Mouse (Mus musculus) lung, postnatal 0 days (tissue): ENCODE data around the gene 9330182L06Rik. TPM values are rescaled to one million over a fixed set of nuclear protein-coding genes. Genes with fewer than 3 reads are reported as not detected.
A peak's percentile ranks its signal among the peaks of the same experiment; 100 is the strongest.

Experiments used
- ATAC-seq: fragments of 200-750 bp; cut with Nextera tagmentation; 2 replicates; pipeline ENCODE4 v1.8.0; 2017; ENCODE audit warnings: moderate library complexity
- DNase-seq: peaks from one replicate; pipeline ENCODE4 v3.0.0-alpha.2; 2016; ENCODE audit warnings: low spot score
- H3K27ac ChIP-seq: fragments of 300-500 bp; sonication (generic); 2 replicates; pipeline ENCODE4 v1.5.1; 2014; ENCODE audit warnings: antibody characterized with exemption, mild to moderate bottlenecking, low read length, mixed read lengths
- H3K27me3 ChIP-seq: fragments of 300-500 bp; sonication (generic); replicated peaks from 2 replicates; pipeline ENCODE4 v1.6.1; 2014; ENCODE audit warnings: low read length, mixed read lengths; ENCODE audit not compliant: insufficient read depth
- H3K36me3 ChIP-seq: fragments of 300-500 bp; sonication (generic); 2 replicates; pipeline ENCODE4 v1.6.1; 2014; ENCODE audit warnings: low read length, mixed read lengths; ENCODE audit not compliant: insufficient read depth
- H3K4me1 ChIP-seq: fragments of 300-500 bp; sonication (generic); 2 replicates; pipeline ENCODE4 v1.6.1; 2014; ENCODE audit warnings: antibody characterized with exemption, low read depth, low read length, mixed read lengths; ENCODE audit not compliant: insufficient read depth
- H3K4me2 ChIP-seq: fragments of 300-500 bp; sonication (generic); replicated peaks from 2 replicates; pipeline ENCODE4 v1.6.1; 2014; ENCODE audit warnings: low read depth, mild to moderate bottlenecking, low read length, moderate library complexity, mixed read lengths
- H3K4me3 ChIP-seq: fragments of 300-500 bp; sonication (generic); 2 replicates; pipeline ENCODE4 v1.5.1; 2014; ENCODE audit warnings: low read depth, low read length
- H3K9ac ChIP-seq: fragments of 300-500 bp; sonication (generic); replicated peaks from 2 replicates; pipeline ENCODE4 v1.6.1; 2014; ENCODE audit warnings: low read depth, mild to moderate bottlenecking
- H3K9me3 ChIP-seq: fragments of 300-500 bp; sonication (generic); 2 replicates; pipeline ENCODE4 v1.6.1; 2016; ENCODE audit warnings: low read length, mixed read lengths
- CTCF ChIP-seq: IDR thresholded peaks from 2 replicates; pipeline ENCODE4 v1.5.1; 2016; ENCODE audit warnings: antibody characterized with exemption, mild to moderate bottlenecking
- EP300 ChIP-seq: IDR thresholded peaks from 2 replicates; pipeline ENCODE4 v1.6.1; 2016; ENCODE audit warnings: antibody characterized with exemption, mild to moderate bottlenecking, control low read depth
- WGBS: fragments of 180-500 bp; shearing (Covaris S2); extraction: QIAGEN DNeasy Blood & Tissue Kit; methylation state at CpG from one replicate; pipeline ENCODE4 v1.1.7; 2014; 5-methylcytosine and 5-hydroxymethylcytosine counted together
- polyA plus RNA-seq: library from polyadenylated mRNA; unstranded; fragments of >200 nt; fragmentation: Nextera tagmentation; extraction: Ambion mirVana; gene quantifications from 2 replicates; pipeline ENCODE4 v1.2.1, GENCODE M21; 2015

Gene 9330182L06Rik
- polyA plus RNA-seq, 1 experiment from 2014 or later: 7.4 TPM

- no peak for TF ChIP-seq EP300
- Histone ChIP-seq H3K4me3 (no peak overlapping the region), H3K4me1 (no peaks in the 10 kb centered on the region), H3K27ac (no peak overlapping the region), H3K4me2 (no peak overlapping the region), H3K9ac (no peak overlapping the region), H3K36me3 (no peaks in the 10 kb centered on the region), H3K9me3 (no peaks in the 10 kb centered on the region), H3K27me3 (no peaks in the 10 kb centered on the region)
- WGBS: 62% methylated on average over 7 of the region's 7 CpGs
- ATAC-seq (no peak), DNase-seq (peak; percentile 11)
Observed at GRCm38 (mm10) chr5:9389968-9390367, 124.0 kb downstream of the 9330182L06Rik start.

DNA sequence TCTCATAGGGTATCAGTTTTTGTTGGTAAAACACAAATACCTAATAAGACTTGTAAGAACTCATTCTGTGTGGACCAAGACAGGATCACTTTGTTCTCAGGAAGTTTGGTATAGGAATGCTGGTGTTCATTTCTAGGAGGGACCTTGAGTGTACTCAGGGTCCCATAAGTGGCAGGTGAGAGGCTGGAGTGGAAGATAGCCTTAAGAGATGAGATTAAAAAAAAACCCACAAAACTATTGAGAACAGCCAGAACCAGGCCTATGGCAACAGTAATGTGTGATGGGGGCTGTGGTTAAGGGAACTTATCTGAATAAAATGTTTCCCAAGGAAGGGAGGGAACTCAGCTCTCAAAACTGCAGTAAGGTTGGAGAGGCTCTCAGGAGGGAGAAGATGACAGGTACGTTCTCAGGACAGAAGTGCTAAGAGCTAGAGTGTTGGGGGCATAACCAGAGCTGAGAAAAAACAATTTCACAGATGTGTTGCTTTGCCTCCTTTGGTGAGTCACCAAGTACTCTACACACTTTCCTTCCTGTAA lies 126.0 kb downstream of the 9330182L06Rik start:
- Histone ChIP-seq H3K36me3 (no peaks in the 10 kb centered on the region), H3K4me1 (no peaks in the 10 kb centered on the region), H3K27ac (no peak overlapping the region), H3K4me2 (no peak overlapping the region), H3K27me3 (no peaks in the 10 kb centered on the region), H3K4me3 (no peak overlapping the region), H3K9ac (no peak overlapping the region), H3K9me3 (no peaks in the 10 kb centered on the region)
- ATAC-seq (peak; percentile 91), DNase-seq (peak; percentile 65)
- TF ChIP-seq EP300 (peak; percentile 91), CTCF (no peak)
- 23% methylated on average over 1 of the region's 1 CpGs for WGBS

DNA sequence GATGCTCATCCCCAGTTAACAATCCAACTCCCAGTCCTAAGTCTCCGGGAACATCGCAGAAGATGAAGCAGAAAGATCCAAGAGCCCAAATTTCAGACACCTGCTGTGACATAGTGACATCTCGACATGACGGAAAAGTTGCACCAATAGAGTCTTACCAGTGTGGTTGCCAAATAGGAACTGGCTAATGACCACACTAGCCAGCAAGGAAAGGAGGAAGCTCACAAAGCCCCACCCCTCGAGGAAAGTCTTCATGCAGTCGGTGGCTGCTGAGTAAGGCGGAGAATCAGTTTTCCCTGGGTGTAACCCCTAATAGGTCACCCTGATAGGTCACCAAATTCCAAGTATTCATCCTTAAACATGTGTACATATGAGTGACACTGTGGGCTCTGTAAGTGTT lies 151.2 kb downstream of the 9330182L06Rik start:
- DNase-seq: no peak
- Histone ChIP-seq H3K27me3 (no peaks in the 10 kb centered on the region), H3K4me3 (no peak overlapping the region), H3K4me1 (no peaks in the 10 kb centered on the region), H3K9ac (no peak overlapping the region), H3K27ac (no peak overlapping the region), H3K36me3 (no peaks in the 10 kb centered on the region), H3K9me3 (no peaks in the 10 kb centered on the region), H3K4me2 (no peak overlapping the region)
- no peak for TF ChIP-seq CTCF
- no peak for TF ChIP-seq EP300
- WGBS: 81% methylated on average over 7 of the region's 7 CpGs
- no peak for ATAC-seq

DNA sequence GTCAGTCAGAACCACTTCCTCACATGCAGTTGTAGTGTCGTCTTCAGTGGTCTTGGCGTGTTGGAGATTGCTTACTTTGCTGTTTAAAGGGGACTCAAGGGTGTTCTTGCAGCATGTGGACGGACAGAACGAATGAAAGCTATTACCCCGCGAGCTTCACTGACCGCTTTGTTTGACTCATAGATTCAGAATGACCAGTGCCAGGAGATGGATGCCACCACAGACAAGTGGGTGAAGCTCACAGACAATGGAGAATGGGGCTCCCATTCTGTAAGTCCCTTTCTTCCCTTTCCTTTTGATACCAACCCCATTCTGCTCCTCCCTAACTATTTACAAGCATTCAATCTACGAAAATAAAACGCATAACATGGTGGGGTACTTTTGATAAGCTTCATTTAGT lies 151.9 kb downstream of the 9330182L06Rik start:
- no peak for TF ChIP-seq CTCF
- Histone ChIP-seq H3K9ac (no peak overlapping the region), H3K9me3 (no peaks in the 10 kb centered on the region), H3K4me1 (no peaks in the 10 kb centered on the region), H3K27me3 (no peaks in the 10 kb centered on the region), H3K36me3 (no peaks in the 10 kb centered on the region), H3K4me3 (no peak overlapping the region), H3K4me2 (no peak overlapping the region), H3K27ac (no peak overlapping the region)
- DNase-seq (no peak), ATAC-seq (no peak)
- 86% methylated on average over 9 of the region's 9 CpGs for WGBS

GRCm38 (mm10) chr5:9419964-9420363 lies 154.0 kb downstream of the 9330182L06Rik start:
- Histone ChIP-seq H3K27ac (no peak overlapping the region), H3K27me3 (no peaks in the 10 kb centered on the region), H3K9ac (no peak overlapping the region), H3K4me1 (no peaks in the 10 kb centered on the region), H3K4me3 (no peak overlapping the region), H3K36me3 (no peaks in the 10 kb centered on the region), H3K9me3 (no peaks in the 10 kb centered on the region), H3K4me2 (no peak overlapping the region)
- 15% methylated on average over 1 of the region's 1 CpGs for whole genome bisulfite sequencing
- DNase-seq (peak; percentile 18), ATAC-seq (peak; percentile 32; the same call in 1 of the 2 replicates)
- TF ChIP-seq CTCF (peak; percentile 57), EP300 (no peak)

DNA sequence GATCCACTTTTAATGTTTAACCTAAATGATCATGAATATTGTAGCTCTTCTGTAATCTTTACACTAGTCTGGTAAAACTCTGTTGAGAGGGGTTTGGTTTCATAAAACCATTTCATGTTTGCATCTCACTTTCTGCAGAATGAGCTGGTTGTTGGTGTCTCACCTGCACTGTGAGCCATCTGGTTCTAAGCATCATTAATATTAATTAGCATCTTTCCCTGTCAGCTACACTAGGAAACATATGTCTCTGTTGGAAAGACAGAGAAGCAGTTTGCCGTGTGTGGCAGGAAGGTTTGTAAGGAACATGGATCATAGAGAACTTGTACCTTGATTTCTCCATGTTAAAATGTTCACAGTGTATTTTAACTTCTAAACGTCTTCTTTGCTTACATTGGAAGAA lies 158.5 kb downstream of the 9330182L06Rik start:
- no peaks in the 10 kb centered on the region for H3K27me3 ChIP-seq
- H3K27ac ChIP-seq: no peak overlapping the region
- ATAC-seq (no peak), DNase-seq (no peak)
- H3K4me1 ChIP-seq: no peaks in the 10 kb centered on the region
- TF ChIP-seq EP300 (no peak), CTCF (no peak)
- H3K9ac ChIP-seq: no peak overlapping the region
- no peaks in the 10 kb centered on the region for H3K36me3 ChIP-seq
- no peak overlapping the region for H3K4me3 ChIP-seq
- no peak overlapping the region for H3K4me2 ChIP-seq
- 37% methylated on average over 2 of the region's 2 CpGs for WGBS
- H3K9me3 ChIP-seq: no peaks in the 10 kb centered on the region

DNA sequence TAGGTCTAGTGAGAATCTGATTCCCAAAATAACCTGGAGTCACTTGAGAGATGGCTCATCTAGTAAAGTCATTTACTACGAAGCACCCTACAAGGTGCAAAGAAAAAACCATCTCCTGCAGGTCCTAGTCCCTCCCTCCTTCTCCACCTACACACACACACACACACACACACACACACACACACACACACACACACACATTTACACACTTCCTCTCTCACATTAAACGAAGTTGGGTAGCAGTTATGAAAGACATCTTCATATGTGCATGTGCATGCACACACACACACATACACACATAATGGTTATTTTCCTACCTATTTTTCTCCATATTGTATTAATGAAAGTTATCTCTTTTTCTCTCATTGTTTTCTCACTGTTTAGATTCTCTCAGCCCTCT lies 161.2 kb downstream of the 9330182L06Rik start:
- no peak for ATAC-seq
- no peak for TF ChIP-seq CTCF
- no peak for TF ChIP-seq EP300
- DNase-seq: no peak
- Histone ChIP-seq H3K4me1 (no peaks in the 10 kb centered on the region), H3K27ac (no peak overlapping the region), H3K4me3 (no peak overlapping the region), H3K27me3 (no peaks in the 10 kb centered on the region), H3K9ac (no peak overlapping the region), H3K36me3 (no peaks in the 10 kb centered on the region), H3K9me3 (no peaks in the 10 kb centered on the region), H3K4me2 (no peak overlapping the region)
- 61% methylated on average over 2 of the region's 2 CpGs for WGBS
